Mouse (Mus musculus) ES-E14 (cell line): ENCODE results near the gene Epb41l4b. TPM values are rescaled to one million over a fixed set of nuclear protein-coding genes. Genes with fewer than 3 reads are reported as not detected.

Experiments
- DNase-seq: peaks from one replicate; pipeline ENCODE4 v3.0.0-alpha.2; 2013; ENCODE audit warnings: low read depth, low spot score
- H3K27ac ChIP-seq: 2 replicates; pipeline ENCODE4 v1.5.1; 2012; ENCODE audit warnings: low read depth, mild to moderate bottlenecking, low read length, moderate library complexity, mixed read lengths; ENCODE audit not compliant: poor library complexity, insufficient read depth, severe bottlenecking
- H3K36me3 ChIP-seq: 2 replicates; pipeline ENCODE4 v1.6.1; 2012; ENCODE audit warnings: mild to moderate bottlenecking, low read length, moderate library complexity, mixed read lengths; ENCODE audit not compliant: control insufficient read depth, poor library complexity, insufficient read depth, severe bottlenecking
- H3K4me1 ChIP-seq, 2 experiments: fragments of 150-350 bp in 1 of 2; sonication (generic) in 1 of 2; 2 replicates each; pipeline ENCODE4 v1.6.1; 2012; ENCODE audit warnings: low read length in 2 of 2, mild to moderate bottlenecking in 1 of 2, mixed read lengths in 1 of 2; ENCODE audit not compliant: control insufficient read depth in 2 of 2, insufficient read depth in 2 of 2, poor library complexity in 1 of 2
- H3K4me3 ChIP-seq, 2 experiments: fragments of 150-350 bp in 1 of 2; sonication (generic) in 1 of 2; 2 replicates each; pipeline ENCODE4 v1.5.1; 2012; ENCODE audit warnings: low read length in 2 of 2, low read depth in 1 of 2, mild to moderate bottlenecking in 1 of 2, mixed read lengths in 1 of 2; ENCODE audit not compliant: insufficient read depth in 1 of 2, poor library complexity in 1 of 2, severe bottlenecking in 1 of 2
- H3K9ac ChIP-seq: 2 replicates; pipeline ENCODE4 v1.6.1; 2012; ENCODE audit warnings: low read depth, mild to moderate bottlenecking, low read length, mixed read lengths; ENCODE audit not compliant: poor library complexity, insufficient read depth, severe bottlenecking
- H3K9me3 ChIP-seq: fragments of 150-350 bp; sonication (generic); 2 replicates; pipeline ENCODE4 v1.6.1; 2012; ENCODE audit warnings: low read depth, mild to moderate bottlenecking, low read length; ENCODE audit not compliant: control insufficient read depth, insufficient read depth
- CHD2 ChIP-seq: IDR thresholded peaks from 2 replicates; pipeline ENCODE4 v1.6.1; 2014; ENCODE audit warnings: mild to moderate bottlenecking, low read depth, low read length, inconsistent platforms
- HCFC1 ChIP-seq: IDR thresholded peaks from 2 replicates; pipeline ENCODE4 v1.6.1; 2012; ENCODE audit warnings: low read length, inconsistent platforms, borderline replicate concordance; ENCODE audit not compliant: insufficient read depth
- MAFK ChIP-seq: IDR thresholded peaks from 2 replicates; pipeline ENCODE4 v1.6.1; 2014; ENCODE audit warnings: mild to moderate bottlenecking, low read depth, low read length, inconsistent platforms; ENCODE audit not compliant: insufficient read depth
- ZC3H11A ChIP-seq: IDR thresholded peaks from 2 replicates; pipeline ENCODE4 v1.6.1; 2012; ENCODE audit warnings: low read depth, mild to moderate bottlenecking, inconsistent platforms, low read length, borderline replicate concordance
- ZNF384 ChIP-seq: IDR thresholded peaks from 2 replicates; pipeline ENCODE4 v1.6.1; 2012; ENCODE audit warnings: low read depth, low read length, inconsistent platforms
- in situ Hi-C, 2 experiments: fragments of 600-800 bp; cut with MboI; formaldehyde crosslinking; loops; one replicate each; pipeline ENCODE4 v1.15.1; 2025; ENCODE audit warnings: low sequenced_read_pairs in 2 of 2, inconsistent platforms in 1 of 2; ENCODE audit not compliant: unreplicated experiment in 2 of 2
- total RNA-seq: library from RNA; depleted of rRNA; stranded (reverse); fragments of 300-350 nt; gene quantifications from 2 replicates; pipeline ENCODE4 v1.2.3, GENCODE M21; 2012

The Epb41l4b gene
- total RNA-seq, 1 experiment = 4.7 TPM

DNA sequence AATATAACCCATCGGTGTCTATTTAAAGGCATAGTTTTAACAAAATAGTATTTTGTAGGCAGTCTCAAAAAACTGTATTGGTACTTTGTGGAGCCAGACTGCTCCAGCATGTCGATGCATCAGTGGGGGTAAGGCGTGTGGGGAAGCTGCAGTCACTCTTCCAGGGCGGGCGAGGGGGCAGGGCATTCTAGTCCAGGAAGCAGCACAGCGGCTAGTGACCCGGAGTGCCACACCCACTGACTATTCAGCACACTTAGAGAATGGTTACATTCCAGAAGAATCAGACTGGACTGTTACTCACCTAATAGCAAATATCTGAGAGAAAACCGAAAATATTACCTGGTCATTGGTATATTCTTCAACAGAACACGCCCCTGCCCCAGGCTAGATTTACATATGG, 185.7 kb downstream of the Epb41l4b start:
- H3K9me3 ChIP-seq = no peaks in the 10 kb centered on the region
- no peak for DNase-seq
- H3K36me3 ChIP-seq = no peaks in the 10 kb centered on the region
- in situ Hi-C loops = no loop called here
- no peak overlapping the region for H3K4me3 ChIP-seq
- peaks cover 8 to 16% of the 10 kb centered on the region in 2 experiments; a peak in 3 of 4 replicates for H3K4me1 ChIP-seq
- no peak for TF ChIP-seq ZNF384
- no peak for TF ChIP-seq HCFC1
- no peak for TF ChIP-seq CHD2
- no peak for TF ChIP-seq ZC3H11A
- TF ChIP-seq MAFK = no peak
- no peak overlapping the region for H3K27ac ChIP-seq
- H3K9ac ChIP-seq = no peak overlapping the region

- TF ChIP-seq MAFK (peak; percentile 87), HCFC1 (no peak)
Observed at GRCm38 (mm10) chr4:56953235-56953634, 190.0 kb downstream of the Epb41l4b start.

GRCm38 (mm10) chr4:56951701-56952100, 191.5 kb downstream of the Epb41l4b start:
- Histone ChIP-seq H3K36me3 (no peaks in the 10 kb centered on the region), H3K27ac (no peak overlapping the region), H3K9me3 (no peaks in the 10 kb centered on the region), H3K4me1 (peaks cover 8 to 23% of the 10 kb centered on the region in 2 experiments; a peak in 3 of 4 replicates), H3K4me3 (no peak overlapping the region), H3K9ac (no peak overlapping the region)
- TF ChIP-seq ZNF384 (no peak), MAFK (no peak), CHD2 (no peak), ZC3H11A (no peak), HCFC1 (no peak)
- in situ Hi-C loops = no loop called here
- DNase-seq = no peak

More at GRCm38 (mm10) chr4:56953235-56953634, 190.0 kb downstream of the Epb41l4b start:
- DNase-seq = no peak
- Histone ChIP-seq H3K27ac (peak overlapping the region; percentile 70), H3K4me3 (peak overlapping the region in 1 of 2 experiments; percentile 22; a peak in 3 of 4 replicates), H3K9ac (peak overlapping the region; percentile 6; the same call in 1 of the 2 replicates), H3K4me1 (peaks cover 8 to 23% of the 10 kb centered on the region in 2 experiments; a peak in 3 of 4 replicates), H3K36me3 (no peaks in the 10 kb centered on the region), H3K9me3 (no peaks in the 10 kb centered on the region)
- in situ Hi-C loops = no loop called here

- DNase-seq = no peak
- no peak overlapping the region for H3K4me3 ChIP-seq
- H3K36me3 ChIP-seq = peaks cover 2% of the 10 kb centered on the region; the same call in 1 of the 2 replicates
- H3K9ac ChIP-seq = no peak overlapping the region
- H3K9me3 ChIP-seq = no peaks in the 10 kb centered on the region
- in situ Hi-C loops = no loop called here
- no peak overlapping the region for H3K27ac ChIP-seq
- H3K4me1 ChIP-seq = peaks cover 11 to 17% of the 10 kb centered on the region in 2 experiments
- TF ChIP-seq ZNF384 (no peak), MAFK (no peak), CHD2 (no peak), ZC3H11A (no peak), HCFC1 (no peak)
Observed at GRCm38 (mm10) chr4:56949494-56949893, 193.7 kb downstream of the Epb41l4b start.
